Mouse (Mus musculus): ENCODE measurements at regions not wholly inside any gene's neighbourhood (a gene's known extent, or its start where the extent isn't known, plus 50 kb on each side); places are given as distances from the start of the nearest gene placed in this dataset.

DNA sequence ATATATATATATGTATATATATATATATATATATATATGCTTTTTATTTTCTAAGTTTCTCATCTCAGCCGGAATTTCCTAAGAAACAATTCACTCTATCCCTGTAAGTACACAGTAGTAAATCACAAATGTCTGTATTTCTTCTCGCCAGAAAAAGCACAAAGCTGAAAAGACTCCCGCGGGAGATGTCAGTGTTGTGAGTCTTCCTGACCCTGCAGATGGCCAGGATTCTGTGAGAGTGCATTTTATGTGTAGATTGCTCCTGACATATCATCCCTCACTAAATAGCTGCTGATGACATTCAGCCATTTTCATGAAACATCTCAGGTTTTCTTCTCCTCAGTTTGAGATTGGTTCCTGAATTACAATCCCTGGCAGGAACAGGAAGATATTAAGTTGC lies 148.9 kb upstream of the Xrcc4 start:
- no peak for TF ChIP-seq USF1 (IDR thresholded peaks at IDR 0.05; ENCODE audit: low read depth)
- TF ChIP-seq CTCF (IDR thresholded peaks at IDR 0.05; ENCODE audit: control insufficient read depth, insufficient read depth, insufficient read length) = no peak
